Comparison of ENCODE assay signal across 12 mouse cellular contexts in genomic region chr1:38503431-38504089, GRCm38 (mm10).
DNase-seq lines count a peak whose midpoint lies in the region; ATAC-seq lines count a peak whose summit lies in the region.
"Had no signal": no experiment of that assay in that cellular context is flagged by ENCODE, and none has a peak within 500 bp of the region (broad histone marks: within the 10 kb centered on the region; RNA-seq: fewer than 3 reads in every experiment).

No protein-coding gene starts in this region.

- 0 out of 2 replicates have a peak, but pooled peaks have one; percentile 56 for ATAC-seq in embryonic facial prominence, embryonic 11.5 days (replicated peaks; ENCODE audit: insufficient number of reproducible peaks, low FRiP score, low TSS enrichment, low read depth)
- ATAC-seq in forebrain, embryonic 12.5 days (ENCODE audit: low FRiP score) = peak; percentile 75; the same call in 1 of the 2 replicates
- ATAC-seq in midbrain, embryonic 12.5 days (ENCODE audit: low FRiP score, low read depth) = peak; percentile 41; the same call in 1 of the 2 replicates
- ATAC-seq in heart, embryonic 12.5 days (ENCODE audit: insufficient number of reproducible peaks, low FRiP score) = no peak

- H3K9ac ChIP-seq in embryonic facial prominence, embryonic 11.5 days (replicated peaks; ENCODE audit: low read length) = no peak overlapping the region
- H3K9ac ChIP-seq in forebrain, embryonic 12.5 days = no peak overlapping the region
- no peak overlapping the region for H3K9ac ChIP-seq in midbrain, embryonic 12.5 days (replicated peaks)
- H3K9ac ChIP-seq in heart, embryonic 12.5 days = no peak overlapping the region

- no peak overlapping the region for H3K4me3 ChIP-seq in embryonic facial prominence, embryonic 11.5 days (ENCODE audit: low read depth, low read length)
- H3K4me3 ChIP-seq in embryonic facial prominence, embryonic 10.5 days = no peak overlapping the region
- H3K4me3 ChIP-seq in forebrain, embryonic 12.5 days (replicated peaks) = no peak overlapping the region
- no peak overlapping the region for H3K4me3 ChIP-seq in midbrain, embryonic 12.5 days
- no peak overlapping the region for H3K4me3 ChIP-seq in heart, embryonic 12.5 days

- H3K4me1 ChIP-seq in embryonic facial prominence, embryonic 11.5 days (ENCODE audit: control insufficient read depth, insufficient read depth, low read length) = no peaks in the 10 kb centered on the region
- H3K4me1 ChIP-seq in embryonic facial prominence, embryonic 10.5 days = peaks cover 49% of the 10 kb centered on the region
- peaks cover 27% of the 10 kb centered on the region for H3K4me1 ChIP-seq in forebrain, embryonic 12.5 days
- H3K4me1 ChIP-seq in midbrain, embryonic 12.5 days = peaks cover 16% of the 10 kb centered on the region
- peaks cover 15% of the 10 kb centered on the region; the same call in 1 of the 2 replicates for H3K4me1 ChIP-seq in heart, embryonic 12.5 days (replicated peaks)

- no peak for DNase-seq in embryonic facial prominence, embryonic 11.5 days (ENCODE audit: low spot score)
- no peak for DNase-seq in embryonic facial prominence, embryonic 10.5 days (ENCODE audit: low spot score)
- peak; percentile 62 for DNase-seq in ES-CJ7 (ENCODE audit: low read depth, low spot score)
- DNase-seq in spleen, adult 18-20 months = no peak
- no peak for DNase-seq in lung, postnatal 14 days
- DNase-seq: adrenal gland, adult 8-10 months; cerebellum, adult 11-12 months; thymus, postnatal 14 days had no signal

- H3K9me3 ChIP-seq in embryonic facial prominence, embryonic 11.5 days (replicated peaks; ENCODE audit: control insufficient read depth, low read length) = no peaks in the 10 kb centered on the region
- no peaks in the 10 kb centered on the region for H3K9me3 ChIP-seq in embryonic facial prominence, embryonic 10.5 days
- H3K9me3 ChIP-seq in forebrain, embryonic 12.5 days = no peaks in the 10 kb centered on the region
- no peaks in the 10 kb centered on the region for H3K9me3 ChIP-seq in midbrain, embryonic 12.5 days
- H3K9me3 ChIP-seq in heart, embryonic 12.5 days (replicated peaks) = no peaks in the 10 kb centered on the region
- H3K9me3 ChIP-seq: G1E had no signal

- H3K27me3 ChIP-seq in embryonic facial prominence, embryonic 11.5 days (ENCODE audit: control insufficient read depth, insufficient read depth, low read length) = no peaks in the 10 kb centered on the region
- H3K27me3 ChIP-seq in embryonic facial prominence, embryonic 10.5 days (replicated peaks; ENCODE audit: low read depth, poor library complexity, severe bottlenecking) = no peaks in the 10 kb centered on the region
- H3K27me3 ChIP-seq in forebrain, embryonic 12.5 days = no peaks in the 10 kb centered on the region
- H3K27me3 ChIP-seq in midbrain, embryonic 12.5 days = no peaks in the 10 kb centered on the region
- H3K27me3 ChIP-seq in heart, embryonic 12.5 days (replicated peaks) = no peaks in the 10 kb centered on the region

- no peak overlapping the region for H3K4me2 ChIP-seq in embryonic facial prominence, embryonic 11.5 days (ENCODE audit: low read depth, low read length)
- H3K4me2 ChIP-seq in forebrain, embryonic 12.5 days = no peak overlapping the region
- H3K4me2 ChIP-seq in midbrain, embryonic 12.5 days (replicated peaks) = no peak overlapping the region
- no peak overlapping the region for H3K4me2 ChIP-seq in heart, embryonic 12.5 days

- H3K27ac ChIP-seq in embryonic facial prominence, embryonic 11.5 days (replicated peaks; ENCODE audit: low read depth, low read length) = no peak overlapping the region
- no peak overlapping the region for H3K27ac ChIP-seq in embryonic facial prominence, embryonic 10.5 days (replicated peaks)
- H3K27ac ChIP-seq in forebrain, embryonic 12.5 days = peak overlapping the region; percentile 42; the same call in 1 of the 2 replicates
- no peak overlapping the region for H3K27ac ChIP-seq in midbrain, embryonic 12.5 days (replicated peaks)
- H3K27ac ChIP-seq in heart, embryonic 12.5 days (ENCODE audit: poor library complexity, severe bottlenecking) = no peak overlapping the region

- no peaks in the 10 kb centered on the region for H3K36me3 ChIP-seq in embryonic facial prominence, embryonic 11.5 days (replicated peaks; ENCODE audit: control insufficient read depth, insufficient read depth, low read depth, low read length)
- H3K36me3 ChIP-seq in embryonic facial prominence, embryonic 10.5 days (replicated peaks) = no peaks in the 10 kb centered on the region
- no peaks in the 10 kb centered on the region for H3K36me3 ChIP-seq in forebrain, embryonic 12.5 days (replicated peaks)
- H3K36me3 ChIP-seq in midbrain, embryonic 12.5 days = no peaks in the 10 kb centered on the region
- H3K36me3 ChIP-seq in heart, embryonic 12.5 days = no peaks in the 10 kb centered on the region
- H3K36me3 ChIP-seq: G1E had no signal

- 79% methylated on average over 13 of the region's 13 CpGs for WGBS in embryonic facial prominence, embryonic 11.5 days
- WGBS in embryonic facial prominence, embryonic 10.5 days = 82% methylated on average over 13 of the region's 13 CpGs
- WGBS in forebrain, embryonic 12.5 days = 30% methylated on average over 13 of the region's 13 CpGs
- 50% methylated on average over 13 of the region's 13 CpGs for WGBS in midbrain, embryonic 12.5 days
- WGBS in heart, embryonic 12.5 days = 90% methylated on average over 13 of the region's 13 CpGs
